Mouse (Mus musculus): ENCODE measurements at regions not wholly inside any gene's neighbourhood (a gene's known extent, or its start where the extent isn't known, plus 50 kb on each side); places are given as distances from the start of the nearest gene placed in this dataset.

DNA sequence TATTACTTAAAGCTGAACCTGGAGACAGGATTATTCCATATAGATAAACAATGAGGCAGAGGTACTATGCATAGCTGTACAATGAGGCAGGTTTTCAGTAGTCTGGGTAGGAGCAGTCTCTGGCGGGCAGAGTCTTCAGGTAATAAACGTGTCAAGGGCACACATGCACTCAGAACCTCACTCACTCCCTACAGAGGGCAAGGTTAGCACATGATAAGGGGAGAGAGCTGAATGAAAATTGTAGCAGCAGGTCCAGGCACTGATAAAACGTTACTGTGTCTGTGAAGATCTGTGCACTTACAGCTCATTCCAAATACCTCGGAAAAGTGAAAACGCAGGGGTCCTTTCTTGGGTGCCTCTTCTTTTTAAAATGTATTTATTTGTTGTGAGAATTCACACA is 120.9 kb upstream of the Itga4 start:
- no peak for DNase-seq (ENCODE audit: low spot score)

DNA sequence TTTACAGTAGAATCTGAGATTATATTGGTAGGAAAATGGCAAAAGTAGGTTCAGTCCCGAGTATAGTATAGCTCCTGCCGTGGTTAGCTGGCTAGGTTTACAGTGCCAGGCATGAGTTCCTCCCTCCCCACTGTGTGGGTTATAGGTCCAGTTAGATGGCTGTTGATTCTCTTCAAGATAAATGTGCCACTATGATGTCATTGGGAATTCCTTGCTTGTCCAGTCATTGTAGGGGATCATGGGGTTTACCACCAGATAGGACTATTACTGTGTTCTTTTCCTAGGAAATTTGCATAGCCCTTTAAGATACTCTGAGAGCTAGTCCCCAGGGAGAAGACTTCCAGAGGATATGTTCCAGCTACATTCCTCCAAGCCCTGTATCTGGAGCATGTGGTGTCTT is 119.2 kb upstream of the Itga4 start:
- DNase-seq (ENCODE audit: low spot score): no peak

DNA sequence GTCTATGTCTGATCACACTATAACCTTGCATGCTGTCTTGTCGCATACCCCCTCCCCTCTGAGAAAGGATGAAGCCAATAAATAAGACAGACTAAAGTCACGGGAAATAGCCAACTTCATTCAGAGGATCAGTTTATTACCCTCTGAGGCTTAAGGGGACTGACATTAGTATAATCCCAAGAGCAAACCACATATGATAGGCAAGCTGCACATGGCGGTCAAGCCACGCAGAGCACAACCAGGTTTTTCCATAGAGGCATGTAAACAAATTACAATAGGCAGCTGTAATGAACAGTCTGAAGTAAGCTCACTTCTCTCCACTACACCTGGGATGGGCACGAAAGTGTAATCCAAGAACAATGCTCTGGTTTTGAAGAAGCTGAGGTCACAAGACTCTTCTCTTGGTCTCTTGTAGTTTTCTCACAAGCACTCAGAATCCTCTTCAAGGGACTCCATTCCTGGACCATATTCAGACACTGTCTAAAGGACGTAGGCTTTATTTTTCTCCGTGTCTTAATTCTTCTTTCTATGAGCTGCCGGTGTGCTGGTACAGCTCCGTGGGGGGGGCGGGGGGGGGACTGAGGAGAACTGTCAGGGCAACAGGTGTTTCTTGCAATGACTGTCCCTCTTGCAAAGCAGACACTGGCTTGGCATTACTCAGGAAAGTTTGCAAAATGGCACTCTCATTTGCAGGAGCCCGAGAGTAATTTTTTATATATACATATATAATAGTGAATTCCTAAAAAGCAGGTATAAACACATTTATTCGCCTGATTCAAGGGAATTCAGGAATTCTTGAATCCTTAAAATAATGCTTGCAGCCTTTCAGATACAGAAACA is 118.4 kb upstream of the Itga4 start:
- no peak for DNase-seq (ENCODE audit: low spot score)

DNA sequence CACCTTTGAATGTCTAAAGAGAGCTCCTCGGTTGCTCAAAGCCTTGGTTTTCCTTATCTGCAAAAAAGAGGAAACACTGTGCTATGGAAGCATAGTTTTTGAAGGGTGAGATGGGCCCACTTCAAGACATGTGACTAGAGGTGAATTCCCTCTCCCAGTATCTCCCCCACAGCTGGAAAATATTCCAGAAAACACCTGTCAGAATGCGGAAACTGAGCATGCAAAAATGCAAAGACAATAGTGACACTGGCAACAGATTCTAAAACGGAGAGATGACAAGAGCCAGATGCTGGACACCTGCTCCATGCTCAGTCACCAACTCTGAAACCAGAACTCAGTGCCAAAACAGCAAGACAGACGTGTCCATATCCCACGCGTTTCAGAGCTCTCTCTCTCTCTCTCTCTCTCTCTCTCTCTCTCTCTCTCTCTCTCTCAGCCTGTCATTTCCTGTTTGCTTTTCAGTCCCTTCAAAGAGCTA is 117.5 kb upstream of the Itga4 start:
- no peak for DNase-seq (ENCODE audit: low spot score)

DNA sequence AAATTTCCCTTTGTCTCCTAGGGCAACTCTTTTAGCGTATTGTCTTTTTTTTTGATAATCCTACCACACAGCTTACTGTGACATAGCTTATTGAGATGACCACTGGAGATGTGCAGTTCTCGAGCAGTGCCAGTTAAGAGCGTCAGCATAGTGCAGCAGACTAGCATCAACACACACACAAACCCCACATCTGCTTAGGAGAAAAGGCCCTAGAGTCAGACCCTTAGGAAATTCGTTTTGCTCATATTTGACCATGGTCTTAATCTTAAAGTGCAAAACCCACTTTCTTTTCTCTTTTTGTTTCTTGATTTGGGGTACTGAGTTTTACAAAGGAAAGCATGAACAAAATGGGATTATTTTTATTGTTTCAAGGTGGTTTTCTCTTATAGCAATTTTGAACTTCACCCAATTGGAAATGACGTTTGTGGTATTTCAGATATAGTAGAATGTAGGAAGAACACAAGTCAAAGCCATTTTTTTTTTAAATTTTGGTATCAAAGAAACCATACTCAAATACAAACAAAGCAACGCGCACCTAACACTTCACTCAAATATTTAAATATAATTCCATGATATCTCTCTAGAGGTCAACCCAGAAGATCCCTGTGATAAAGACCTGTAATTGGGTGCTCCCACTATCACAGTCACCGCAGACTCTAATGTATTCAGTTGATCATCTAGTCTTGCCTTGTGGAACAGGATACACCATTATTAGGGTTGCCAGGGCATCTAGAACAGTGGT is 116.7 kb upstream of the Itga4 start:
- DNase-seq (ENCODE audit: low spot score): no peak

DNA sequence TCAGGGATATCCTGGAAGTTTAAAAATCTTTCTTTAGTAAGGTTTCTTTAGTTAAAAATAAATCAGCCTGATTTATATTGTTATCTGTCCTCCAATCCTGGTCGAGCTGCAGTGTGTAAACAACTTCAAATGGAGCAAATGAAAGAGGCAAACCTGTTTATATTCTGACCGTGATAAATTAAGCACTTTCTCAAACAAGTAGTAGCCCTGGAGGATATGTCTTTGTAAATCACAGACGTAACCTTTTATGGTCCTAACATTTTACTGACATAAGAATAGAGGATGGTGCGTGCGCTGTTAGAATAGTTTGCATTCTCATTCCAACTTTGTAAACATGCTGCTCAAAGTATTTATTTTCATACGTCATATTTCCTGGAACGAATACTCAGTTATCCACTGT is 113.3 kb upstream of the Itga4 start:
- no peak for DNase-seq (ENCODE audit: low spot score)

DNA sequence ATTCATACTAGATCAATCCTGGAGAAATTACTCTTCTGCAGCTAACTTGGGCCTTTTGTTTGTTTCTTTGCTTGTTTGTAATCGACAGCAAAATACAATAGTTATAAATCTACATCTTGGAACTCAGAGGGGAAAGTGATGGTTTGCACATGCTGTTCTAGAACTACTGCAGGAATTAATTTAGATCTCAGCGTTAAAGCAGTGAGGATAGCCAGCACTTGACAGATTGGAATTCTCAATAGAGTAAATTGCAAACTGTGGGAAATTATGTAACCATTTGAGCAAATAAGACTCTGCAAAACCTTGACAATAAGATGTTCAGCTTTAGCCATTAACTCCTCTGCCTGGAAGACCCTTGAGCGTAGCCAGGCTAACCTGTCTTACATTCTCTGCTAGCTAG is 112.0 kb upstream of the Itga4 start:
- no peak for DNase-seq (ENCODE audit: low spot score)

DNA sequence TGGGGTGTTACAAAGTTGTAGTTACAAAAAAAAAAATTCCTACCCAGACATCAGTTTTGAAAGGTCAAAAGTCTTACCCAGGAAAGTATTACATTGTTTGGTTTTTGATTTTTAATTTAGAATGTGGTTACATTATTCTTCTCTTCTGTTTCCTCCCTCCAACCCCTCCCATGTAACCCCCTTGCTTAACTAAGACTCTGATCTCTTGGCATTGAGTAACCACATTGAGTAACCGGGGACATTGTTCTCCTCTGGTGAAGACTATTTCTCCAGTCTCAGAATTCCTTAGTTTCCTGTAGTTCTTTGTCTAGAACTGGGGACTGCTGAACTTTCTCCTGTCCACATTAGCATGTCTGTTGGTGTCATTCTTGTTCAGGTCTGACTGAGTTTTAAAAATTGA is 109.3 kb upstream of the Itga4 start:
- DNase-seq (ENCODE audit: low spot score): no peak

DNA sequence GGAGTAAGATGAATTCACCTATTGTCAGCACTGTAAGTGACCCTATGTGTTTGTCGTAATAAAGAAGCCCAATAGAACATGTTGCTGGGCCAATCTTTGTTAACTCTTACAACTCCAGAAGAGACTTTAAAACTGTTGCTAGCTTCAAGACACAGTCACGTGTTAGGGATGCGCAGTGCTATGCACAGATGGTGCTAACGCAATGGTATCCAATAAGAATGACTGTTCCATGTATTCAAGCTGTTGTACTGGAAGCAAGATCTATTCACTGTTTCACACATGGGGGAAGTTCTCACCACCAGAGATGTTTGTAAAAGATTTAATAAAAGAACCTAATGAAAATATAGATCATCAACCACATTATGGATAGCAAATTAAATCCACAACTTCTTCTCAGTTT is 108.7 kb upstream of the Itga4 start:
- DNase-seq (ENCODE audit: low spot score): no peak

DNA sequence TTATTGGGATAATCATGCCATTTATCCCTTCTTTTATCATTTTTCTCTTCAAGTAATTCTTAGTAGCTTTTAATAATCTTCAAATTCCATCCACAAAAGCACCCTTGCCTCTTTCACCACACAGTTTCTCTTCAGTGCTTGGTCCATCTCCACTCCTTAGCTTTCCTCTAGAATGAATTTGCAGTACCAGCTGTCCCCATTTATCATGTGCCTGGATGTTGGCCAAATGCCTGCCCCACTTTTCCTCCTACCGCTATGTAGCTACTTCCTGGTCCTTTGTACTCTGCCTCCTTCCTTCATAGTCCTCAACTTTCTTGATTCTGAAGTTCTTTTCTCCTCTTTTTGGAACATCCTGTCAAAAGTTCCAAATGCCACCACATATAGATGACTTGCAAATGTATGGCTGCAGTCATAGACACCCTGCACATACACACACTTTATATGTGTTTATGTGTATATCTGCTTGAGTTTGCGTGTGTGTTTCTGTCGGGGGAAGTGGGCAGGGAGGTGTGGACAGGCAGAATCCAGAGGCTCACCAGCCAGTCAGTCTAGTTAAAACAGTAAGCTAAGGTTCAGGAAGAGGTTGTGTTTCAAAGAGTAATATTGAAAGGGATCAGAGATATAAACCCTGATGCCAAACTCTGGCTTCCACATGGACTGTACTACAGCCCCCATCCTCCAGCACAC is 106.1 kb upstream of the Itga4 start:
- DNase-seq (ENCODE audit: low spot score): no peak

DNA sequence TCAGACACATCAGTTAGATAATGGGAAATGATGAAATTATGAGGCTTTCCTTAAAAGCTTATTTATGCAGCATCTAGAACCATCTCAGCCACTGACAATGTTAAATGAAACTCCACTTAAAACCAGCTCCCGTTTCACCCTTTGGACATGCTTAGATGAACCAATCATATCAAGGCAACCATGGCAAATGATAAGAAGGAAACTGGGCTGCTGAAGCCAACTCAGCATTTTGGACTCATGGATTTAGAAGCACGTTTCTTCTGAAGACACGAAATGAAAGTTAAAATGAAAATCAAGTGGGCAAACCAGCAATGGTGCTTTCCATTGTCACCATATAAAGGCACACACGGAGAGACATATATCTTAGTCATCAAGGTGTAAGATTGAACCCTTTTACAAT is 103.6 kb upstream of the Itga4 start:
- DNase-seq (ENCODE audit: low spot score): no peak

DNA sequence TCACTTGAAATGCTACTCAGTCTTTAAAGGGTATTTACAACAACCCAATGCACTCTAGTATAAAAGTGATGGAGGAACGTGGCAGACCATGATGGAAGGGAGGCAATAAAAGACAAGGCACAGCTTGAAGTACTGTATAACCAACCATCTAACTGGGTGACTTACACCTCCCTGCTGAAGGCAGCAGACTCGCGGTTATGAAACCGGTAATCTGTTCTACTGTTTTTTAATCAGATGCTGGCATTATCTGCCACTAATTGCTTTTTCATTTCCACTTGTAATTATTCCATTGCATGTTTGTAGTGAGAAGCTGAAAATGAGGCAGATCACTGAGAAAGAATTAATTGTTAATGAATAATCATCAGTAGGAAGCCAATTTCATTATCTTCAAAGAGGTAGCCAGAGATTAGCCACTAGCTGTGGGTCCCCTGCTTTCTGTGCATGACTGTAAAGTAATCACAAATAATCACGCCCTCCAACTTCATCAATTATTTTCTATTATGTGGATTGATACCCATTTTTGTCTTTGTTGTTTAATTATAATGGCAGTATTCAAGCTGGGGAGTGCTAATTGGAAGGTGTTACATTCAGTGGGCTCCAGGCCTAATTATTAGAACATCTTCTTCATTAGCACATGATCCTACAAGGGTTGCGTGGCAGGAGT is 103.1 kb upstream of the Itga4 start:
- no peak for DNase-seq (ENCODE audit: low spot score)

DNA sequence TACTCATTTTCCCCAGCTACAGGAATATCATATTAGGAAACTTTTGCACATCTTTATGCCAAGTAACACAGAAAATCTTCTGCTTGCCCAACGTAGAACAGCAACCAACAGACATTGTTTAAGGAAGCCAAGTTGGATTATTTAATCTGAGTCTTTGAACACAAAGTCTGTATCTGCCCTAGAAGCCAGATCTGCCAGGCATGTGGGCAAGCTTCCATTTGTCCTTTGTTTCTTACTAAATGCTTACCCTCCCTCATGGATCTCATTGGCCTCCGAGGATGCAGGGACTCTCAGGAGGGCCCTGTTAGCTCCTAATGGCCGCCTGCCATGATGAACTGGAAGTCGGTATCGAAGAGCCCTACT is 102.5 kb upstream of the Itga4 start:
- DNase-seq (ENCODE audit: low spot score): no peak

DNA sequence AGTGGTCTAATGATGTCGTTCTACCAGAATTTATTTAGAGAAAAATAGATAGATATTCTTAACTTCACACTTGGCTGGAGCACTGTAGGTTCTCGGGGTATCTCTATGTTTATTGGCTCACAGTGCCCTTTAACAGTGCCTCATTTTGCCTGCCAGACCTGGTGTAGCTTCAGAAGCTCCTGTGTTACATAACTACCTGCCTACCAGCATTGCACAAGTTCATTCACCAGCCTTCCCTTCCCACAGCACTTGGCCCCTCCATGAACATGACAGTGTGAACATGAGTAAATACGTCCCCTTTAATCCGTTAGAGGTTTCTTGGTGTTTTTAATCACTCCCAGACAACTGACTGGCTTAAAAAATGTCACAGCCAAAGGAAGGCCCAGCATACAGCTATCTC is 102.2 kb upstream of the Itga4 start:
- DNase-seq (ENCODE audit: low spot score): no peak

DNA sequence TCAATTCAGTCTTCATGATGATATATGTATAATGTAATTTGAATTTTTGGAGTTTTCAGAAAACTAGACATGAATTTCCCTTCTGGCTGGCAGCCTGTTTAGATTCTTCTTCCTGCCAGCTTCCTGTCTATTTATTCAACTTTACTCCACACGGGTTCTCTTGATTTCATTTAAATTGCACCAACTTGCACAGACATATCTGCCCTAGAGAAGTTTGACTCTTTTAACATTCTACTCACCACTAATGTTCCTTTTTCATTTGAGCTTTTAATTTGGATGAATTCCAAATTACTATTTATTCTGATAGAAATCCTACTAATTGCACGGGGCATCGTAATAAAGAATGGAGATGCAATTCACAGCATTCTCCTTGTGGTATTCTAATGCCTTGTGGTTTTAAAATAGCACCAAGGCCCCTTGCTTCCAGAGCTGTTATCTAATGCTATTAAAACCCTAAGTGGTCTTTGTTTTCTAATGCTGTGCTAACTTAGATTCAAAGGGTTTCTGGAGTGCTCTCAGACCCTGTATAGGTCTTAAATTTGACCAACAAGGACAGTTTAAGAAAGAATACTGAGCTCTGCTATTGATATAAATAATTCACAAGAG is 96.7 kb upstream of the Itga4 start:
- DNase-seq (ENCODE audit: low spot score): no peak

DNA sequence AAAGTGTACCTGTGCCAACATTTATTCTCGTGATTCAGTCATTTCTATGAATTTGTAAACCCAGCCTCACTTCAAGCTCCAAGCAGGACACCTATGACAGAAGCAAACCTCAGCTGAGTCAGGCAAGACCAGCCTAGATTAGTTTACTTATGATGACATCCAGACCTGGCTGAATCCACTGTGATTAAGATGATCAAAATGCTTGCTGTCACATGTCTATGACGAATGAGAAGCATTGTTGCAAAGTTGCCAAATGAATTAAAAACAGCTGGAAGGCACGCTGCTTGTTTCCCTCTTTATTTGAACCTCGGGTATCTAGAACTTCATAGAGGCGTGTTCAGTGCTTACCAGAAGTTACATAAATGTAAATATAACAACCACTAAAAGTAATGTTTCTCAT is 95.9 kb upstream of the Itga4 start:
- no peak for DNase-seq (ENCODE audit: low spot score)

DNA sequence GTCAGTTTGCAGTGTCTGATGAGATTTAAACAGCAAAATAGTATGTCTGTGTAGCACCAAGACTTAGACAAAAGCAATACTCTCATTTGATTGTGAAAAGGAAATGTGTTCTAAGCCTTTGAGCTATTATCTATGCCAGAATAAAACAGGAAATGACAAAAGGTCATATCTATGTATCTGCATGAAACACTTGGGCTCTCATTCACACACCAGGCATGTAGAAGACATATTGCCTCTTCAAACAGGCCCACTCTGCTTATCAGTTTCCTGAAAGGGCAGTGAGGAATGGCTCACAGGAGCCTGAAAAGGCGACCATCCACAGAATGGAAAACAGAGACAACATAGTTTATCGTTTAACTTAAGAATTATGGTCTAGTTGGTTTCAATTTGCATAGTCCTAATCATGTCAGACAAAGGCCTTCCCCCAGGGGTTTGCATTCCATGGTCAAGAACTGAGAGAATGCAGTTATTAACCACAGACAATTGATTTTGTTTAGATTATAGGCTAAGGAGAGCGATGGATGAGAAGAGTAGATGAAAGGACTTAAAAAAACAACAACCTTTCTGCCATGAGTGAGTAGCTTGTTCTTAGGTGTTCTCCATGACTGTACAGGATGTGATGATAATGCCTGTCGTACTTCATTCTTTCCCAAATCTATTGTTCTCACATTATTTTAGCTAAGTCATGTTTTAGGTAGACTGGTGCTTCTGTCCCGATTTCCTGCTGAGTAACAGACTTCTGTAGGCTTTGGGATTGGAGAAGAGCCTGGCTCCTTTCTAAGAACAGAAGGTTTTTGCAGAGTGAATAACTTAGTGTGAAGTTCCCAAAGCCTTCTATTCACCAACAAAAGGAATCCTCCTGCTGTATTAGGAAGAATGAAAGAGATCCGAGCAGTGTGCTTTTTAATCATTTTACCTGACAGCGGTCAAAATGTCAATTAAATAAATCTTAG is 82.0 kb upstream of the Itga4 start:
- no peak for DNase-seq (ENCODE audit: low spot score)

DNA sequence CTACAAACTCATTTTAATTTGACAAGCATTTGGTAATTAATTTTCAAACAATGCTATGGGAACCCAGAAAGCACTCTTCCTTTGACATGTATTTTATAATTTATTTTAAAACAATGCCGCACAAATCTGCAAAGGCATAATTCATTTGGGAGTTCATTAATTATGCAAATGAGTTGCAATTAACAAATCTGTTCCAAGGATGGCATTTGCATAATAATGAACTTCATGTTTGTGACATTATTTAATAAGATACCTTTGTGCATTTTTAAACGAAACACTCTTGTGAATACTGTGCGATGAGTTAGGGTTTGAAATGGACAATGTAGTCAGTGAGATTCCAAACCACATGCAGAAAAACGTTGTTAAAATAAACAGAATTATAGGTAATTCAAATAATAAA is 80.9 kb upstream of the Itga4 start:
- no peak for DNase-seq (ENCODE audit: low spot score)

DNA sequence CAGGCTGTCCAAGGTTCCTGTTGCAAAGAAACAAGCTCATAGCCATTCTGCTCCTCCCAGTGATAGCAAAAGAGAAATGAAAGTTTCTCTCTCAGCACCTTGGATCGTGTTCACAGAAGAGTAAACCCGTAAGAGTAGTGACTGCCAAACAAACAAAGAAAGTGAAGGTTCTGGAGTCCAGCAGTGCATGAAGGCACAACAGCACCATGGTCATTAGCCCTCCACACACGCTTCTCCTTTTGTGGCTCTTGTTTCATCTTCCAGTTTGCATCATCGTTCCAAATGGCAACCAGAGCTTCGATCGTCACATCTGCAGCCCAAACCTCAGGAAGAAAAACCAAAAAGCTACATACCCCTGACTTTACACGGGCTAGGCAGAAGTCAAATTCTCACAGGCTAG is 74.4 kb upstream of the Itga4 start:
- DNase-seq (ENCODE audit: low spot score): no peak

DNA sequence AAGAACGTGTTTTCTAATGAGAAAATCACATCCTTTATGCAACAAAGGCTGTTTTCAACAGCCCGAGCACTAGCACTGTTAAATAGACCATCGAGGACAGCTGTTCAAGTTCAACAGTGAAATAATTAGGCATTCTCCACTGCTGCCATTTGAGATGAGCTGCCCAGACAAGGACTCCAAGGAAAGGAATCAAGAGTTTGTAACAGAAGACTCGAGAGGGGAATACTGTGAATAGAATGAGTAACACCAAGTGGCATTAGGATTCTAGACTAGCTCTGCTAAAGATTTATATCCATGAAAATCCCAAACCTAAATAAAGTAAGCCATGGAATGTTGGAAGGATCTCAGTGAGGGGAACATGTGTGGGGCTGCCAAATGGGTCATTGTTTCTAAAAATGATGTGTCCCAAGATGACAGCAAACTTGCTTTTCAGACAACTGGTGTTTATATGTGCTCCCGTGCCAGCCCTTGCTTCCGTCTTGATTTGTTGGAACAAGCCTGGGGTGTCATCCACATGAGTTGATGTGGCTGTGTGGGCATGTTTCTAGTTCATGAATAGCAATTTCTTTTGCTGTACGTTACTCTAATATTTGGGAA is 72.1 kb upstream of the Itga4 start:
- no peak for DNase-seq (ENCODE audit: low spot score)
